Mouse (Mus musculus) skeletal muscle tissue, adult 2 months (tissue): ENCODE data around the gene Dpf3.

Experiments used
- DNase-seq: peaks from one replicate; pipeline ENCODE4 v3.0.0-alpha.2; 2012; ENCODE audit warnings: low read depth, low spot score

Dpf3 gene

DNA sequence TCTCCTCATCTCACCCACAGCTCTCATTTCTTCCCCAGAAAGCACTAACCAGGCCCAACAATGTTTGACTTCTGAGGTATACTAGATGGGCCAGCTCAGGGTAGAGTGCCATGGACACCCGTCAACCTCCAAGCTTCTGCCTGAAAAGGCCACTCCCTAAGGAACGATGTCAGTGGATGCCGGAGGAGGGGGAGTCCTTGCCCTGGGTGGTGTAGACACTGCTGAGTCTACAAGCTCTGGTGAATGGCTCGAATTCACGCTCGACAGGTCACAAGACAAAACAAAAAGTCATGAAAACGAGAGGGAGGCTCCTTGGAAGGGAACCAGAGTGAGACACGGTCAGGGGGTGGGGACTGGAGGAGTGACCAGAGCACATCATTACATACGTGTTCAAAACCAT is 17.4 kb downstream of the Dpf3 start:
- no peak for DNase-seq

- no peak for DNase-seq
Measured at GRCm38 (mm10) chr12:83466508-83467430, 20.7 kb downstream of the Dpf3 start.

- DNase-seq = no peak
Measured at GRCm38 (mm10) chr12:83466053-83466452, 21.5 kb downstream of the Dpf3 start.

DNA sequence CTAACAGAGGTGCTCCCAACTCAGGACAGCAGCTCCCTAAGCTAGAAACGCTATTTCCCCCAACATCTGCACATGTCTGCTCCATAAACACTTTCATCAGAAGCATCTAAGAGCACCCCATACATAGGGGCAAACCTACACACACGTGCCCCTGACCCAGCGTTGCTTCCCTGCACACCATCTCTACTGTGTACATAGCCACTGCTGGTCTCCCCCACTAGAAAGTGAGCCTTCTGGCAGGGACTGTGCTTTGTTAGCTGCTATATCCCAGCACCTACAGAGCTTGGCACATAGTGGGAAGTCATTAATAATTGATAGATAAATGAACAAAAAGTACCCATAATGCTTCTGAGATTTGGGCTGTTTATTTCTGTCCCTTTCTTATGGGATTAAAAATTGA is 27.2 kb downstream of the Dpf3 start:
- DNase-seq = no peak

- DNase-seq = no peak
Measured at GRCm38 (mm10) chr12:83454697-83455321, 32.7 kb downstream of the Dpf3 start.

DNA sequence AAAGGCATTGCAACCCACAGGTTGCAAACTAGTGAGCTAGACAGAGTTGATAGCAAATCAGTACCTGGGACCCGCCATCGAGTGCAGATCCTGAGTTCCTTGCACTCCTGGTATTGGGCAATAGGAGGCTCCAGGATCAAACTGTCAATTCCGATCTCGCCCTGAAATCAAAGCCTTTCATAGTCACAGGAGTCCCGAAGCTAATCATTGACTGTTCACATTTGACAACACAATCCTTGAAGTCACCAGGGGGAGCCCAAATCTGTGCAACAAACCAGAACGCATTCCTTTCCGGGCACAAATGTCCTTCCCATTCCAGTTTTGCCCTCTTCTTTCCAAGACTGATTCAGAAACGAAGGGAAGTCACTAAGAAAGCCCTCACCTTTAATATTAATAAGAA is 35.7 kb downstream of the Dpf3 start:
- DNase-seq = no peak

DNA sequence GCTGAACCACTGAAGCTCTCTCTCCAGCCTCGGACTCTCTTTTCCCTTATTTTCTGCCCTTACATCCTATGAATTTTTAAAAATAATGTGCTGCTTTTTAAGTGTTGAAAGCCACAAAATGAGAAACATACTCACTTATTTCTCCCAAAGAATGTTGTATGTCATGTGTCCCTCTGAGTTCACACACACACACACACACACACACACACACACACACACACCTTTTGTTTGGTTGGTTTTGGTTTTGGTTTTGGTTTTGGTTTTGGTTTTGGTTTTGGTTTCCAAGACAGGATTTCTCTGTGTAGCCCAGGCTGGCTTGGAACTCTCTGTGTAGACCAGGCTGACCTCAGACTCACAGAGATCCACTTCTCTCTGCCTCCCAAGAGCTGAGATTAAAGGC is 37.0 kb downstream of the Dpf3 start:
- no peak for DNase-seq

- DNase-seq = no peak
Measured at GRCm38 (mm10) chr12:83449202-83449601, 38.3 kb downstream of the Dpf3 start.

GRCm38 (mm10) chr12:83445587-83445986 is 41.9 kb downstream of the Dpf3 start:
- no peak for DNase-seq

GRCm38 (mm10) chr12:83444448-83444847 is 43.1 kb downstream of the Dpf3 start:
- DNase-seq = no peak

- no peak for DNase-seq
Measured at GRCm38 (mm10) chr12:83438002-83438401, 49.5 kb downstream of the Dpf3 start.

GRCm38 (mm10) chr12:83433987-83434698 is 53.4 kb downstream of the Dpf3 start:
- DNase-seq = no peak

GRCm38 (mm10) chr12:83433436-83433835 is 54.1 kb downstream of the Dpf3 start:
- DNase-seq = no peak

DNA sequence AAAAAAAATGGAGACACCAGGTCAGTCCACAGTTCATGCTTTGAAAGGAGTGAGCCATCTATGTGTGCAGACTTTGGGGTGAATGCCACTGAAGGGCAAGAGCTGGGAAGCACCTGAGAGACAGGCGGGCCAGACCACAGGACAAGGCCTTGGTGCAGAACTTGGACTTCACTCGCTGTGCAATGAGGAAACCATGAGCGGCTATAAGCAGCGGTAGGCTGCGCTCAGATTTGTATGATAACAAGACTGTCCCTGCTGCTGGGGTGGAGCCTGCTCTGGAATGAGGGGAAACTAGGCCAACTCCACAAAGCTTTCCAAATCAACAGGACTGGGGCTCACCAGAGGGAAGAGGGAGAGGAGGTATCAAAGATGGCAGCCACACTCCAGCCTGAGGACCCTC is 57.3 kb downstream of the Dpf3 start:
- no peak for DNase-seq

GRCm38 (mm10) chr12:83428016-83428415 is 59.5 kb downstream of the Dpf3 start:
- no peak for DNase-seq

- DNase-seq = no peak
Measured at GRCm38 (mm10) chr12:83427601-83428000, 59.9 kb downstream of the Dpf3 start.

DNA sequence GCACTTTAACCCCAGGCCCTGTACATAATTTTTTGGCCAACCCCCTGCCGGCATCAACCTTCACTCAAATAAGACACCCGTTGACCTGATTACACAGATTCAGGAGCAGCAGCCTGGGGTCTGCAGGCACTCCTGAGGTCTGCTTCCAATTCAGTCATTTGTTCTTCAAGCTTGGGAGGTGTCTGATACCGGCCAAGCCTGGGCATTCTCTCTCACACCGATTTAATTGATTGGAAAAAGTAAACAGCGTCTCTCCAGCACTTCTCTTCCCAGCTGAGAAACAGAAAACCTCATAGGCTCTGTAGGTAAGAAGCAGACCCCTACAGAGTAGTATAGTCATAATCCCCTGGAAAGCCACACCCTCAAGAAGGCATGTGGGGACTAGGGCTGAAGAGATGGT is 61.2 kb downstream of the Dpf3 start:
- no peak for DNase-seq

DNA sequence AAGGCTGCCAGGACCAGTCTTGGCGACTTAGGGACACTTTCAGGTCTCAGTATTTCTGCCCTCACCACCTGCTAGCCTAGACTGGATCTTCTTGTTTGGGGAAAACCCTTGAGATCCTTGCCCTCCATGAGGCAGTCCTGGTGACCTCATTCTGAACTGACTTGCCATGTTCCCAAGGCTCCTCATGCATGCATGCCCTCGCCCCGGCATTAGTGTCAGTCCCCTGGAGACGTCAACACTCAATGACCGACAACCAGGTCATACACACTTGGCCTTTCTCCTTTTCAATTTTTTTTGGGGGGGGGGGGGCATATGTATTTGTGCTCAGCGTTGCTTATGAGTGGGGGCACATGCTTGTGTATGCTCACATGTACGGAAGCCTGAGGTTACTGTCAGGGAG is 61.8 kb downstream of the Dpf3 start:
- no peak for DNase-seq

DNA sequence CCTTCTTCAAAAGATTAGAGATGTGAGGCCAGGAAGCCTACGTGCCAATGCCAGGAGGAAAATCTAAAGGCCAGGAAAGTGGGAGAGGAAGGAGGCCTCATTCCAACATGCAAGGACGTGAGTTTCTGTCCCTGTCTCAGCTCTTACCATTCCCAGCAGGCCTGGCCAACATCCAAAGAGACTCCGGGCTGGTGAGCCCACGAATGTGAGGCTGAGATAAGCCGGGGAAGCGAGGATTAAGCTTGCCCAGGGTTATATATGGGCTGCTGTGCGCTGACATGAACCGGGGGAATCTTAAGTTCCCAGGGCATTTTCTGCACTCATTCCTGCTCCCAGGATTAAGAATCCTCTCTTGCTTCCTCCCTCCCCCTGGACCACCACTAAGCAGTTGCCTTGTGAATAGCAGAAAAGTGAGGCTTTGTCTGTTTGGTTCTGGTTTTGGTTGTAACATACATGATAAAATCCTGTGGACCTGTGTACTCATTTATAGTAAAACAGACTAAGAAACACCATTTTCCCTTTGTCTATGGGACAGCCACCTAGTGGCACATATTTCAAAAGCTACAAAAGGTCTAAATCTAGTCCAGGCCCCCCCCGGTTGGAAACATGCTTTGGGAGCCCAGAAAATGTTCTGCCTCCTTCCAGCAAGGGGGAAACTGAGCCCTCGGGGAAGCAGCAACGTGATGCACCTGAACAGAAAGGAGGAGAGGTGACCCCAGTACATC is 62.6 kb downstream of the Dpf3 start:
- no peak for DNase-seq

DNA sequence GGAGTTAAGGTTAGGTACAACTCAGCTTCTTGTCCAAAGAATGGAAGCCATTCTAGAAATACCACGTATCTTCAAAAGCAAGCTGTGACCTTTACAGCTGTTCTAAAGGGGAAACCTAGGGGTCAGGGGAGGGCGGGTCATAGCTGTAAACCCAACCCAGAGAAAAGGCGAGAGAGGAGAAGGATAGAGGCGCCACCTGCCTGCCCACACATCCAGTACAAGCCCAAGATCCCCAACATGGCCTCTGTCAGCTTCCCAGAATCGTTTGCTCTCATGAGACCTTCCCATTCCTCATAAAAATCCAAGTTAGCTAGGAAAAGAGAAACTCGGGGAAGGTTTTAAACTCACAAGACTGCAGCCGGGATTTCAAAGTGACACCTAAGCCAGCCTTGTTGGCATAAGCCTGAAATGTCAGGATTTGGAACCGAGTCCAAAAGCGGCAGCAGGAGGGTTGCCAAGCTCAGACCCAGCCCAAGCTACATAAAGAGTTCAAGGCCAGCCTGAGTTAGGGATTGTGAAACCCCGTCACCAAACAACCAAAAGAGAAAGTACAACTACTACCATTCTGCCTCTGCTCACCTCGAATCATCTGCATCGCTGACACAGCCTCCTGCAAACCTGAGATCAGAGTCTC is 63.3 kb downstream of the Dpf3 start:
- no peak for DNase-seq

- no peak for DNase-seq
Measured at GRCm38 (mm10) chr12:83420346-83420745, 67.2 kb downstream of the Dpf3 start.
